Mouse (Mus musculus): ENCODE results near the gene Ptov1. TPM values are rescaled to one million over a fixed set of nuclear protein-coding genes. Genes with fewer than 3 reads are reported as not detected.

Ptov1 gene
- polyA plus RNA-seq, 2 experiments from 2014 or later = 1.1 to 3.9 TPM

DNA sequence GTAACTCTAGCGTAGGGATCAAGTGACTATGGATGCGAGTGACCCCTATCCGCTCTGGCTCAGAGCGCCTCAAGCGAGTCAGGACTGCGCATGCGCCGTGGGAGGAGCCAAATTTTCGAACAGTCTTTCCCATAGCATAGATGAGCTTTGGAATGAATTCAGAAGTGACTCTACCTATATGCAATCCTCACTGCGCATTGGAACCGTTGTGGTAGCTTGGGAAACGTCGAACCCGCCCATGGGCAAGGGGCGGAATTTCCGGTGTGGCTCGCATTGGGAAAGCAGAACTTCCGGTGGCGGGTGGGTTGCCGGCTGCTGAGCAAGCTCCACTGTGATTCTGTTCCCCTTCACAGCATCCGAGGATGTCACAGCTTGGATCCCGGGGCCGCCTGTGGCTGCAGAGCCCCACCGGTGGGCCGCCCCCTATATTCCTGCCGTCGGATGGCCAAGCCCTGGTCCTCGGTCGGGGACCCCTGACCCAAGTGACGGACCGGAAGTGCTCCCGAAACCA lies 12.5 kb downstream of the Ptov1 start, which contains the start of gene Pnkp:
Gene Pnkp, plus strand, starts transcription at position 98 of the 511 bp plus-strand sequence.
- ATAC-seq = peak; percentile 64

GRCm38 (mm10) chr7:44856265-44856916 lies 13.2 kb downstream of the Ptov1 start:
- ATAC-seq = no peak

DNA sequence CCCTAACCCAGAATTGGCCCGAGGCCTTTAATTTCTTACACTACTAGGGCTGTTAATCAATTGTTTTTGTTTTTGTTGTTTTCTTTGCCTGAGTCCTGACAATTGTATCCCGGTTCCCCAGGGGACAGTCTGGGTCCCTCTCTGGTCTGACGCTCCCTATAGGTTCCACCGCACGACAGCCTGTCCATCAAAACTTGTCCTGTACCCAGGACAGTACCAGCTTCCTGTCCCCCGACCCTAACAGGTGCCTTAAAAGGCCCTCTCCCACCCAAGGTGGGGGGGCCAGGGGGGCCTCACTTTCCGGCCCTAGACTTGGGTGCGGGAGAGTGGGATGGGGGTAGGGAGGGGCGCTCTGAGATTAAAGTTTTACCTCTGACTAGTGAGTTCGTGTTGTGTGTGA lies 14.6 kb downstream of the Ptov1 start:
- no peak for ATAC-seq

- peak; percentile 48 for ATAC-seq
These were observed 15.1 kb downstream of the Ptov1 start for GRCm38 (mm10) chr7:44854356-44855031.

GRCm38 (mm10) chr7:44853596-44854355 lies 15.8 kb downstream of the Ptov1 start:
- no peak for ATAC-seq

DNA sequence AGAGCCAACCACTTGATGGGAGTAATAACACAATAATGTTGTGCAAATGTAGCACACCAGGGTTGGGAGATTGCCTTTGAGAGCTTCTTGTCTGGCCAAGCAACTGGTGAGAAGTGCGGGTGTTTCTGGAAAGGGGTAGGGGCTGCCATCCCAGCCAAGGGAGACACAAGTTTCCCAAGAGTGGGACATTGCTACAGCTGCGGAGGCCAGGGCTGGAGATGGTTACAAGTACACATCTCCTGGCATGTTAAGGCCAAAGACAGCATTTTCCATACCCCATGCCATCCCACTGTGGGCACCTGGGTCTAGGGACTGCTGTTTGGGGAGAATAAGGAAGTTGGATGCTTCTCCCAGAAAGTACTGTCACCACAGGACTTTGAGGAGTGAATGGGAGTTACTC lies 16.5 kb downstream of the Ptov1 start:
- ATAC-seq = no peak

GRCm38 (mm10) chr7:44852259-44853027 lies 17.1 kb downstream of the Ptov1 start:
- no peak for ATAC-seq

DNA sequence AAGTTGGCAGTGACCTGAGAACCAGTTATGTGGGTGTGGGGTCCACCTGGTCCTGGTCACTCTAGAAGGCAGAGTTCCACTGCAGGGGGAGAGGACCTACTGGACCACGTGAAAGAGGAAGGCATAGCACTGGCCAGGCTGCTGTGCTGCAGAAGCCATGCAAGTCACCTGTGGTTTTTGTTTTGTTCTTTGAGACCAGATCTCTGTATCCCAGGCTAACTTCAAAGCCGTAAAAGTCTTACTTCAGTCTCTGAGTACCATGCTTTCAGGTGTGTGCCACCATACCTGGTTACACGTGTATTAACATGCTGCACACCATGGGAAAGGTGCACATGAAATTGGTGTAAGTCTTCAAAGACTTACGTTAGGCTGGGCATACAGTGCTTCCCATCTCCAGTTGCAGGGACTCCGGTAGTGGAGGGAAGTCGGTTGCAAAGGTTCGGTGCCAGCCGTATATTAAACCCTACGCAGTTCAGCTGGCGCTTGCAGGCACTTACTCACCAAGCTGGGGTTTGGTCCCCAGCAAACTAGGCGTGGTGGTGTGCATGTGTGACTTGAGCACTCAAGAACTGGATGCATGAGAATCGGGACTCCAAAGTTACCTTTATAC lies 17.9 kb downstream of the Ptov1 start:
- no peak for ATAC-seq

DNA sequence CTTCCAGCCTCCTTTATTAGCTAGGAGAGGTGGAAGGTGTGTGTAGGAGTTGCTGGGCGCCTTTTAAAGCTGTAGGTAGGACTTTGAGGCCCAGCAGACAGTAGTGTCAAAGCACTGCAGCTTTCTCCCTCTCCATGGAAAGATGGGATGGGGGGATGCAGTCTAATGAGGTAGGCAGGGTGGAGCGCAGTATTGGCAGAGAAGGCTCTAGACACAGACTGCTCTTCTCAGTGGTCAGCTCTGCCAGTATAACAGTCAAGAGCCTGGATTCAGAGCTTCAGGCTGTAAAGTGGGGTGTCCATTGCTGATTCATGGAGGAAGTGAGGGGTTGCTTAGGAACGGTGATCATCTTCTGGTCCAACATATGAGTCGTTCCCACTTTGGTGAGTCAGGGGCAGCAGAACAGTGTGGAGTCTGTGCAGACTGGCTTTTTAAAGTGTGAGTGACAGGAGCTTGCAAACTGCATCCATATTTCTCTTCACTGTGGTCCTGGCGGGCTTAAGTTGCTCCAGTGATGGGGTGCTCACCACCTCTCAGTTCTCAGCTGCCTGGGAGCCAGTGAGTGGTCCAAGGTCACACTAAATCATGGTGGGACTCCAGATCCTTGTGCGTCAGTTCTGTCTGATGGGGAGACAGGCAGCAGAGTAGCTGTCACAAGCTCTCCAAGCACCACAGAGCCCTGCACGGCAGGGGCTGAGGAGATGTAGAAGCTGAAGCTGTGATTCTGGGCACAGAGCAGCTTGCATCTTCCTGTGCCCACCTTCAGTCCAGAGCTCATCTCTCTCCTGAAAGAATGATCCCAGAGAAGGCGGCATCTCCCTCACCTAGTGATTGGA lies 18.6 kb downstream of the Ptov1 start:
- no peak for ATAC-seq

GRCm38 (mm10) chr7:44850146-44850545 lies 19.4 kb downstream of the Ptov1 start:
- no peak for ATAC-seq

- ATAC-seq = peak; percentile 56
These were observed 20.0 kb downstream of the Ptov1 start for GRCm38 (mm10) chr7:44849416-44850111.

DNA sequence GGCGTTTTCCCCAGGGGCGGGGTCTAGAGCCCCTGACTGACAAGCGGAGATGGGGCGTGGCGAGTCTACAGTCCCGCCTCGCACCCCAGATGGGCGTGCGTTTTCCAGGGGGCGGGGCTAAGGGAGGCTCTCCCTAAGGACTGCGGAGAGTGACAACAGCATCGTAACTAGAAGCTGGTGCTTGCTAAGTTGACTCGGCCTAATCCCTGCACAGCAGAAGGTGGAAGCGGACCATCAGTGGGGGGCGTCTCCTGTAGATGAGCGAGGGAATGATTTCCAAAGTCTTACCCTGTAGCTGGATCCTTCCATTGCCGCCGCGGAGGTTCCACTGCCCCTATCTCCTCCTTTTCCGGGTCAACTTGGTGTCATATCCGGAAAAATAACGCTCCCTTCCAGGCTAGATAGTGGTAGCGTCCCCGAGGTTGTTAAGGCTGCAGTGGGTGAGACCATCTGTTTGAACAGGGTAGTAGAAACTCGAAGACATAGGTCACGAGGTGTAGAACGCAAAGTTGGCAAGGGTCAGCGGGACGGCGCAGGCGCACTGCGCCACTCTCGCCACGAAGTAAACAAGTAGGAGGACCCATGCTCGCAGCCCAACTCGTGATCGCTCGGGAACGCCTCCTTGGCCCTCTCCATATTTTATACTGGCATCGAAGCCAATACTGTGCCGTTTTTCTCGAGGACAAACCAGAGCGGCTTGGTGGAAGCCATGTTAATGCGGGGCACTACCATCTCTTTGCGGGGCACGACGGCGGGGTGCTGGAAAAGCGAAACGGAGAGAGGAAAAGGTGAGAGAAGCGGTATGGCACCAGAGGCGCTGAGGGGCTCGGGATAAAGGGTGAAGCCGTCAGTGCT lies 20.8 kb downstream of the Ptov1 start, which contains the start of the genes Akt1s1 and Tbc1d17:
Gene Akt1s1, plus strand, starts transcription at position 431 of the 855 bp plus-strand sequence.
Gene Tbc1d17, minus strand, starts transcription at position 519 of the 855 bp plus-strand sequence.
- peak; percentile 79 for ATAC-seq

DNA sequence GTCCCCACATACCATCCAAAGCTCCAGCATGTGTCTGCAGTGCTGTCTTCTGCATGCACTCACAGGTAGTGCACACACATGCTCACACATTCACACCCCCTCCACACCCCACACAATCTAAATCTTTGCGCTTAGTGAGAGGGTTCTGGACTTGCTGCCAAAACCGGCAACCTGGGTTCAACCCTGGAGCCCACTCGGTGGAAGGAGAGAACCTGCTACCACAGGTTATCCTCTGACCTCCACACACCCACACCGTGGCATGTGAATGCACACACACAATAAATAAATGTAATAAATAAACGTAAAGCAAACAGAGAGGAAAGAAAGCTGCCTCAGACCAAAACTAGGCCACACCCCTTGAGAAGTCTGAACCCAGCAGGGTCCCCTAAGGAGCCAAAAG lies 21.8 kb downstream of the Ptov1 start:
- no peak for ATAC-seq

DNA sequence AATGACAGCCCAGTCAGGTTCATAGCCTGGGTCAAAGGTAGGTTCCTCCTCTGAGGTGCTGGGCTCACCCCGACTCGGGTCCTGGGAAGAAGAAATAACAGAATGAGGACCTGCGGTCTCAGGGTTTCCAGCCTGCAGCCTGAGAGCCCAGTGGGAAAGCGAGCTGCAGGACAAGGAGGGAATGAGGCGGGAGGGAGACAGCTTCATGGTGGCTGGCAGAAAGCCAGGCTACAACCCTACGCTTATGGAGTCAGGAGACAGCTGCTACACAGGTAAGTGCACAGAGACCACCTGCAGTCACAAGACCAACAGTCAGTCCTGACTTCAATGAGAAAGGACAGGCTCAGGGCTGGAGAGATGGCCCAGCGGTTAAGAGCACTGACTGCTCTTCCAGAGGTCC lies 22.8 kb downstream of the Ptov1 start:
- ATAC-seq = no peak

DNA sequence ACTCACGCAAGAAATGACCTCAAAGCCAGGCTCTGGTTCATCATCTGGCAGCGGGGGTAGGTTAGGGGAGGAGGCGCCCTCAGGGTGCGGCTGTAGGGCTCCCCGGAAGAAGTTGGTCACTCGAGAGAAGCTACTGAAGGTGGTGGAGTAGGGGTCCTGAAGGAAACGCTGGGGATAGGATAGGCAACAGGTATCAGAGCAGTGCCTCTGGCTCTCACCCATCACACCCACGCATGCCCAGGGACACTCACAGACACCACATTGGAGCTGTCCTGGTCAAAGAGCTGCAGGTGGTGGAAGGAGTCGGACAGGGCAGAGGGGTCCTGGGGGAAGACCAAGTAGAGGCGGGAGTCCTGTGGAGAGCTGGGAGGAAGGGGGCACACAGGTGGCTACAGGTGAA lies 24.6 kb downstream of the Ptov1 start:
- no peak for ATAC-seq

DNA sequence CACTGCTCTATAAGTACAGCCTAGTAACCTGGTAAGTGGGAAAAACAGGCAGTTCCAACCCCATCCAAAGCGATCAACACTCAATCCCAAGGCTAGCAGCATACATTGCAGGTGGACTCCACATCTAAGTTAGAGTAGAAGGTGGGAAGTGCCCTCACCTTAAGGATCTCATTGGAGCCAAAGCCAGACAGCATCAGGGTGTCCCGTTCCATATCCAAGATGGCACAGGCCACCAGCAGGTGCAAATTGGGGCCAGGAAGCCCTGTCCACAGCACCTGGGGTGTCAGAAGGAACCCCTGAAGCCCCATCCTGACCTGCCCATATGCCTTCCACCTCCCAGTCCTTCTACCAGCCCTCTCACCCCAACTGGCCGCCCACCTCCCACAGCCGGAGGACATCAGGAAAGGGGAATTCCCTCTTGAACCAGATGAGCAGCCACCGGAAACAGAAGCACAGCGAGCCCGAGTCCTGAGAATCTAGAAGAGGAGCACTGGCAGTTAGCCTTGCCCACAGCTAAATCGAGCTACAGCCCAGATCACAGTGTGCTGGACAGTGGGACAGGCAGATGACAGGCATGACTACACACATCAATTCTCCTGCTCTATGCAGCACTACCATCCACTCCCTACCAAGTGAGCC lies 27.6 kb downstream of the Ptov1 start:
- ATAC-seq = no peak

DNA sequence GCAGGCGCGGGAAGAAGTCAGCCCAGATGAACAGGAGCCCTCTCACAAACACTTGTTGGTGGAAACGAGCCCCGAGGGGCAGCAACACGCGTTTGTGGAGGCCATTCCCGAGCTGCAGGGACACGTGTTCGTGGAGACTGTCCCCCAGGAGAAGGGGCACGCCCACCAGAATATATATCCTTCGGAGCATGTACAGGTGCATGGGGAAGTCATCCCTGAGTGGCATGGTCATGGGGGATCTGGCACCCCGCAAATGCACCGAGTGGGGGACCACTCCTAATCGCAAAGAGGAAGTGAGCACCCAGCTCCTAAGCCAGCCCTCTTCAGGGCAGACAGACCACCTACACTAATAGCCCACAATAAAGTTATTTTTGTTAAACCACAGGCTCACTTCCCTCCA lies 29.2 kb downstream of the Ptov1 start:
- ATAC-seq = no peak

DNA sequence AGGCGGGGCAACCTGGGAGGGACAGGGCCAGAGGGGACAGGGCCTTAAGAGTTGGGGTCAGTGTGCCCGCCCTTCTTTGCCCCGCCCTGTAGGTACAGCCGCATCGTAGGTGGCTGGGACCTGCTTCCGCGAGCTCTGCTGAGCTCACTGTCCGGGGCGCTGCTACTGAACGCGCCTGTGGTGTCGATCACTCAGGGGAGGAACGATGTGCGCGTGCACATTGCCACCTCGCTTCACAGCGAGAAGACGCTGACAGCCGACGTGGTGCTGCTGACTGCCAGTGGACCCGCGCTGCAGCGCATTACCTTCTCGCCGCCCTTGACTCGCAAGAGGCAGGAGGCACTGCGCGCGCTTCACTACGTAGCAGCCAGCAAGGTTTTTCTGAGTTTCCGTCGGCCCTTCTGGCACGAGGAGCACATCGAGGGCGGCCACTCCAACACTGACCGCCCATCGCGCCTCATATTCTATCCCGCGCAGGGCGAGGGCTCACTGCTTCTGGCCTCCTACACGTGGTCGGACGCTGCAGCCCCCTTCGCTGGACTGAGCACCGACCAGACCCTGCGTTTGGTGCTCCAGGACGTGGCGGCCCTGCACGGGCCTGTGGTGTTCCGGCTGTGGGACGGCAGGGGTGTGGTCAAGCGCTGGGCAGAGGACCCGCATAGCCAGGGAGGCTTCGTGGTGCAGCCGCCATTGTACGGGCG lies 29.9 kb downstream of the Ptov1 start:
- ATAC-seq = peak; percentile 70
